Mouse (Mus musculus) mouse embryonic stem cell (cell line): ENCODE data around the gene Stra8.

Experiments
- in situ Hi-C, 2 experiments: fragments of 300-500 bp; cut with MboI; formaldehyde crosslinking; loops; 1 replicate in 1 of 2; 3 replicates in 1 of 2; pipeline ENCODE4 v1.14.3; 2019 to 2020; ENCODE audit warnings: low sequenced_read_pairs in 2 of 2, low pct_unique_long_range_greater_than_20kb in 1 of 2, mixed read lengths in 1 of 2; ENCODE audit not compliant: unreplicated experiment in 1 of 2

Stra8 gene

GRCm38 (mm10) chr6:34919956-34920355 lies at the start of gene Stra8:
TSS of gene Stra8 (plus strand) at chr6:34920163.
- in situ Hi-C loops: loop anchor here in 1 of 2 experiments (10.0 to 25.0 kb wide), 2 partner anchors 145 to 408 kb away; no protein-coding TSS in a partner anchor

- in situ Hi-C loops: no loop called here
Measured at GRCm38 (mm10) chr6:34870724-34871123, 49.2 kb upstream of the Stra8 start.

- in situ Hi-C loops: no loop called here
Measured at GRCm38 (mm10) chr6:34871929-34872328, 48.0 kb upstream of the Stra8 start.

GRCm38 (mm10) chr6:34872871-34873270 lies 47.1 kb upstream of the Stra8 start:
- in situ Hi-C loops: no loop called here

GRCm38 (mm10) chr6:34874101-34874921 lies 45.7 kb upstream of the Stra8 start:
- in situ Hi-C loops: no loop called here

GRCm38 (mm10) chr6:34875268-34875761 lies 44.6 kb upstream of the Stra8 start:
- in situ Hi-C loops: no loop called here

GRCm38 (mm10) chr6:34875966-34876834 lies 43.8 kb upstream of the Stra8 start:
- in situ Hi-C loops: no loop called here

- in situ Hi-C loops: no loop called here
Measured at GRCm38 (mm10) chr6:34876835-34877156, 43.2 kb upstream of the Stra8 start.

- in situ Hi-C loops: no loop called here
Measured at GRCm38 (mm10) chr6:34877509-34878321, 42.2 kb upstream of the Stra8 start, which contains the start of gene Cyren. TSS of gene Cyren (minus strand) at chr6:34878060.

GRCm38 (mm10) chr6:34879101-34879740 lies 40.7 kb upstream of the Stra8 start:
- in situ Hi-C loops: no loop called here

- in situ Hi-C loops: no loop called here
Measured at GRCm38 (mm10) chr6:34879911-34880475, 40.0 kb upstream of the Stra8 start.

- in situ Hi-C loops: no loop called here
Measured at GRCm38 (mm10) chr6:34884724-34885123, 35.2 kb upstream of the Stra8 start.

GRCm38 (mm10) chr6:34887131-34887850 lies 32.7 kb upstream of the Stra8 start:
- in situ Hi-C loops: no loop called here

GRCm38 (mm10) chr6:34889185-34889584 lies 30.8 kb upstream of the Stra8 start:
- in situ Hi-C loops: no loop called here

- in situ Hi-C loops: no loop called here
Measured at GRCm38 (mm10) chr6:34895569-34895968, 24.4 kb upstream of the Stra8 start.

GRCm38 (mm10) chr6:34896168-34896780 lies 23.7 kb upstream of the Stra8 start:
- in situ Hi-C loops: no loop called here

GRCm38 (mm10) chr6:34899127-34899526 lies 20.8 kb upstream of the Stra8 start:
- in situ Hi-C loops: no loop called here
